Mouse (Mus musculus) heart, embryonic 16.5 days (tissue): ENCODE measurements around the gene Fkrp. TPM values are rescaled to one million over a fixed set of nuclear protein-coding genes. Genes with fewer than 3 reads are reported as not detected.
A peak's percentile ranks its signal among the peaks of the same experiment; 100 is the strongest.

ENCODE experiments used
- ATAC-seq: fragments of 200-750 bp; cut with Nextera tagmentation; replicated peaks from 2 replicates; pipeline ENCODE4 v1.8.0; 2017; ENCODE audit warnings: moderate number of reproducible peaks; ENCODE audit not compliant: insufficient read depth, low FRiP score; ENCODE audit errors: extremely low read depth
- H3K27ac ChIP-seq: fragments of 300-500 bp; sonication (generic); 2 replicates; pipeline ENCODE4 v1.5.1; 2014; ENCODE audit warnings: mild to moderate bottlenecking, low read length, control low read depth, moderate library complexity
- H3K27me3 ChIP-seq: fragments of 300-500 bp; sonication (generic); 2 replicates; pipeline ENCODE4 v1.6.1; 2014; ENCODE audit warnings: low read length, mixed read lengths; ENCODE audit not compliant: control insufficient read depth, insufficient read depth
- H3K36me3 ChIP-seq: fragments of 300-500 bp; sonication (generic); 2 replicates; pipeline ENCODE4 v1.6.1; 2014; ENCODE audit not compliant: control insufficient read depth, insufficient read depth
- H3K4me1 ChIP-seq: fragments of 300-500 bp; sonication (generic); 2 replicates; pipeline ENCODE4 v1.6.1; 2014; ENCODE audit warnings: low read length, mixed read lengths; ENCODE audit not compliant: control insufficient read depth, insufficient read depth
- H3K4me2 ChIP-seq: fragments of 300-500 bp; sonication (generic); 2 replicates; pipeline ENCODE4 v1.6.1; 2014; ENCODE audit warnings: low read depth, mild to moderate bottlenecking, control low read depth, low read length
- H3K4me3 ChIP-seq: fragments of 300-500 bp; sonication (generic); 2 replicates; pipeline ENCODE4 v1.5.1; 2014; ENCODE audit warnings: mild to moderate bottlenecking, control low read depth, low read length
- H3K9ac ChIP-seq: fragments of 300-500 bp; sonication (generic); 2 replicates; pipeline ENCODE4 v1.6.1; 2014; ENCODE audit warnings: low read length, control low read depth
- H3K9me3 ChIP-seq: fragments of 300-500 bp; sonication (generic); replicated peaks from 2 replicates; pipeline ENCODE4 v1.6.1; 2016; ENCODE audit warnings: low read length; ENCODE audit not compliant: control insufficient read depth
- WGBS: fragments of 180-500 bp; shearing (Covaris S2); extraction: QIAGEN DNeasy Blood & Tissue Kit; methylation state at CpG from one replicate; pipeline ENCODE4 v1.1.7; 2014; 5-methylcytosine and 5-hydroxymethylcytosine counted together
- polyA plus RNA-seq: library from polyadenylated mRNA; unstranded; fragments of >200 nt; fragmentation: Nextera tagmentation; extraction: Ambion mirVana; gene quantifications from 2 replicates; pipeline ENCODE4 v1.2.1, GENCODE M21; 2015

Gene Fkrp
- polyA plus RNA-seq, 1 experiment from 2014 or later: 33.0 TPM

GRCm38 (mm10) chr7:16838804-16839426 is 22.4 kb upstream of the Fkrp start:
- no peak overlapping the region for H3K9ac ChIP-seq
- H3K27me3 ChIP-seq: no peaks in the 10 kb centered on the region
- WGBS: 88% methylated on average over 6 of the region's 6 CpGs
- peaks cover 9% of the 10 kb centered on the region for H3K4me1 ChIP-seq
- no peak for ATAC-seq
- no peak overlapping the region for H3K4me2 ChIP-seq
- peaks cover 43% of the 10 kb centered on the region for H3K36me3 ChIP-seq
- no peak overlapping the region for H3K4me3 ChIP-seq
- no peak overlapping the region for H3K27ac ChIP-seq
- H3K9me3 ChIP-seq: no peaks in the 10 kb centered on the region

GRCm38 (mm10) chr7:16837916-16838803 is 21.6 kb upstream of the Fkrp start:
- Histone ChIP-seq H3K36me3 (peaks cover 51% of the 10 kb centered on the region), H3K4me2 (no peak overlapping the region), H3K27me3 (no peaks in the 10 kb centered on the region), H3K27ac (no peak overlapping the region), H3K4me3 (no peak overlapping the region), H3K4me1 (peaks cover 8% of the 10 kb centered on the region), H3K9me3 (no peaks in the 10 kb centered on the region), H3K9ac (no peak overlapping the region)
- 86% methylated on average over 18 of the region's 18 CpGs for WGBS
- no peak for ATAC-seq

GRCm38 (mm10) chr7:16830449-16830848 is 13.9 kb upstream of the Fkrp start:
- H3K9me3 ChIP-seq: no peaks in the 10 kb centered on the region
- H3K4me3 ChIP-seq: no peak overlapping the region
- H3K36me3 ChIP-seq: peaks cover 69% of the 10 kb centered on the region
- no peak overlapping the region for H3K4me2 ChIP-seq
- no peak overlapping the region for H3K9ac ChIP-seq
- peaks cover 13% of the 10 kb centered on the region for H3K4me1 ChIP-seq
- 0 out of 2 replicates have a peak, but pooled peaks have one; percentile 10 for ATAC-seq
- no peak overlapping the region for H3K27ac ChIP-seq
- no peaks in the 10 kb centered on the region for H3K27me3 ChIP-seq
- 74% methylated on average over 9 of the region's 9 CpGs for WGBS

- Histone ChIP-seq H3K9me3 (no peaks in the 10 kb centered on the region), H3K4me3 (no peak overlapping the region), H3K27ac (no peak overlapping the region), H3K9ac (no peak overlapping the region), H3K4me1 (peaks cover 29% of the 10 kb centered on the region), H3K36me3 (peaks cover 43% of the 10 kb centered on the region), H3K27me3 (no peaks in the 10 kb centered on the region), H3K4me2 (no peak overlapping the region)
- ATAC-seq: 0 out of 2 replicates have a peak, but pooled peaks have one; percentile 7
- 64% methylated on average over 4 of the region's 4 CpGs for WGBS
These were observed 10.7 kb upstream of the Fkrp start for GRCm38 (mm10) chr7:16827274-16827673.

- H3K4me1 ChIP-seq: peaks cover 33% of the 10 kb centered on the region
- H3K27me3 ChIP-seq: no peaks in the 10 kb centered on the region
- 54% methylated on average over 5 of the region's 5 CpGs for WGBS
- H3K9ac ChIP-seq: no peak overlapping the region
- no peak overlapping the region for H3K4me2 ChIP-seq
- peaks cover 37% of the 10 kb centered on the region for H3K36me3 ChIP-seq
- no peak overlapping the region for H3K4me3 ChIP-seq
- no peak for ATAC-seq
- no peak overlapping the region for H3K27ac ChIP-seq
- no peaks in the 10 kb centered on the region for H3K9me3 ChIP-seq
These were observed 10.0 kb upstream of the Fkrp start for GRCm38 (mm10) chr7:16826571-16826970.

GRCm38 (mm10) chr7:16825785-16826184 is 9.3 kb upstream of the Fkrp start:
- no peaks in the 10 kb centered on the region for H3K27me3 ChIP-seq
- H3K36me3 ChIP-seq: peaks cover 29% of the 10 kb centered on the region
- H3K9ac ChIP-seq: no peak overlapping the region
- H3K4me2 ChIP-seq: no peak overlapping the region
- H3K4me3 ChIP-seq: no peak overlapping the region
- 80% methylated on average over 10 of the region's 10 CpGs for WGBS
- H3K27ac ChIP-seq: no peak overlapping the region
- peaks cover 41% of the 10 kb centered on the region for H3K4me1 ChIP-seq
- H3K9me3 ChIP-seq: no peaks in the 10 kb centered on the region
- ATAC-seq: no peak

GRCm38 (mm10) chr7:16823734-16824133 is 7.2 kb upstream of the Fkrp start:
- no peak overlapping the region for H3K9ac ChIP-seq
- peaks cover 13% of the 10 kb centered on the region; the same call in 1 of the 2 replicates for H3K36me3 ChIP-seq
- WGBS: 33% methylated on average over 5 of the region's 5 CpGs
- H3K4me3 ChIP-seq: no peak overlapping the region
- ATAC-seq: peak; percentile 24; the same call in 1 of the 2 replicates
- H3K27ac ChIP-seq: 0 out of 2 replicates have a peak overlapping the region, but pooled peaks have one; percentile 17
- H3K9me3 ChIP-seq: no peaks in the 10 kb centered on the region
- no peaks in the 10 kb centered on the region for H3K27me3 ChIP-seq
- no peak overlapping the region for H3K4me2 ChIP-seq
- peaks cover 59% of the 10 kb centered on the region for H3K4me1 ChIP-seq

- 60% methylated on average over 4 of the region's 4 CpGs for WGBS
- H3K27me3 ChIP-seq: no peaks in the 10 kb centered on the region
- H3K4me1 ChIP-seq: peaks cover 68% of the 10 kb centered on the region
- no peak overlapping the region for H3K4me2 ChIP-seq
- ATAC-seq: no peak
- H3K27ac ChIP-seq: no peak overlapping the region
- no peak overlapping the region for H3K9ac ChIP-seq
- H3K36me3 ChIP-seq: peaks cover 7% of the 10 kb centered on the region; the same call in 1 of the 2 replicates
- no peak overlapping the region for H3K4me3 ChIP-seq
- H3K9me3 ChIP-seq: no peaks in the 10 kb centered on the region
These were observed 5.2 kb upstream of the Fkrp start for GRCm38 (mm10) chr7:16821669-16822101.

GRCm38 (mm10) chr7:16821091-16821490 is 4.6 kb upstream of the Fkrp start:
- Histone ChIP-seq H3K4me1 (peaks cover 62% of the 10 kb centered on the region), H3K9ac (no peak overlapping the region), H3K27ac (peak overlapping the region; percentile 27; the same call in 1 of the 2 replicates), H3K4me2 (no peak overlapping the region), H3K9me3 (no peaks in the 10 kb centered on the region), H3K4me3 (no peak overlapping the region), H3K36me3 (peaks cover 6% of the 10 kb centered on the region; the same call in 1 of the 2 replicates), H3K27me3 (no peaks in the 10 kb centered on the region)
- WGBS: 44% methylated on average over 3 of the region's 3 CpGs
- ATAC-seq: no peak
